Mouse (Mus musculus) inflammation-experienced regulatory T-cells, adult 6 months (primary cell): ENCODE results near the gene Mbl1. TPM values are rescaled to one million over a fixed set of nuclear protein-coding genes. Genes with fewer than 3 reads are reported as not detected.

ENCODE experiments used
- ATAC-seq: one replicate; pipeline ENCODE4 v1.8.0; 2017
- polyA plus RNA-seq, 3 experiments: library from polyadenylated mRNA; unstranded; fragments of 100-300 nt; shearing (Covaris generic); gene quantifications; one replicate each; pipeline ENCODE4 v1.2.1; 2017

Gene Mbl1
- not detected for polyA plus RNA-seq

DNA sequence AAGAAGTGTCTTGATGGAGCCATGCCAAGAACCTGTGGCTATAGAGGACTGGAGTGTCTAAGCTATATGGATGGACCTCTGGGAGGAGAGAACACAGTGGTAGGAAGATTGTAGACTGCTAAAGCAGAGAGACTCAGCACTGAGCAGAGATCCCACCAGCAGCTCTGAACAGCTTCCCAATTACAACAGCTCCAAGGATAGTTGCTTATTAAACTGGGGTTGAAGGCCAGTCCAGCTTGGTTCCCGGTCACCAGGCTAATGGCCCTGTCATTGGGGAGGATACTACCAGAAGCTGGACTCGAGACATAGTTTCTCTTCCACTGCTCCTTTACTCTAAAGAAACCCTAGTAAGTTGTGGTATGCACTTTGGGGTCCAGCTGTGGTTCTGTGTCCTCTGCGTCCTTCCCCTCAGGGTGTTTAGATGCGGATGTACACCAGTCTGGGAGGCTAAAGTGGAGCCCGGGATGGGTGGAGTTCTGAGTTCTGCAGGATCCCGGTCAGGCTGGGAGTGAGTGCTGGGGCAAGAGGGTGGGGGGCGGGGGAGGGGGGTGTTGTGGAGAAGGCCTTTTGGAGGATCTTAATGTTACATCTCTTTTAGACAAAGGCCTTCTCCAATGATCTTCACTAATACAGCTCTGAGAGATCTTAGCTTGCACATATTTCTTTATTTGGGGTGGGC, at the start of gene Mbl1:
Gene Mbl1, plus strand, starts transcription at position 239 of the 679 bp plus-strand sequence.
- no peak for ATAC-seq

DNA sequence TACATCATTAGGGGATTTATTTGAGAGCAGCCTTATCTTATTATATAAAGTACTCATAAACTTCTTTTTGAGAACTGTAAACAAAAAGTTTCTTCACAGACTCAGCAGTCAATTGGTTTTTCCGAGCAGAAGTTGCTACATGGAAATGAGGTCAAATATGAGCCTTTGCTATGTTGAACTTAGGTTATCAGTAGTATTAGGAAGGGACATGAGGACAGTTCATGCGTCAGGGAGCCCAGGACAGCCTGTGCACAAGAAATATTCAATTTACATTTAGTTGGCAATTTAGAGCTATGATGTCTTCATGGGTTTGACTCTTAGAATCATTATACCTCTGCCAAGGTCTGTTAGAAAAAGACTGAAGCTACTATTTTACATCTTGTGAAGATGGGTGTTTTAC, 49.0 kb upstream of the Mbl1 start:
- ATAC-seq, result no peak

DNA sequence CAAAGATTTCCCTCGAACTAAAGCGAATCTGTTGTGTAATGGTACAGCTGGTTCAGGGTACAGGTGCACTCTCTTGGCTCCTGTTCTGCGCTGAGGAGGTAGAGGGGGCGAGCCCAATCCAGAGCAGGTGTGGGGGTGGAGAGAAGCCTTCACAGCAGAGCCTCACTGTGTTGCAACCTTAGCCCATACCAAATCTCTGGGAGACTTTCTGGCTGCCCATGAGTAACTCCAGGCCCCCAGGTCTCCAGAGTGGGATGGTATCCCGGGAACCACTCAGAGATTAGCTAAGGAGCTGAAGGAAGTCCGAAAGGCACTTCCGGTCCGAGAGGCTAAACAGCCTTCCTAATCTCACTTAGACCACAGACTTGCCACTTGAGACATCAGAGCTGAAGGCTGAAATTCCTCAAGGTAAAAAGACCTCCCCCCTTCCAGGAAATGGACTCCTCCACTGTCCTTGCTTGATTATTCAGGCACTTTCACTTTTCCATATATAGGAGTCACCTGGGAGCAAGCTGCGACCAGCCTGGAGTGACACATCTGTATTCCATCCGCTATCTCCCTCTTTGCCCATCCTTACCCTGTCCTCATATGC, 46.3 kb upstream of the Mbl1 start, which contains the start of gene Mat1a:
Gene Mat1a, plus strand, starts transcription at position 183 of the 592 bp plus-strand sequence.
- no peak for ATAC-seq

DNA sequence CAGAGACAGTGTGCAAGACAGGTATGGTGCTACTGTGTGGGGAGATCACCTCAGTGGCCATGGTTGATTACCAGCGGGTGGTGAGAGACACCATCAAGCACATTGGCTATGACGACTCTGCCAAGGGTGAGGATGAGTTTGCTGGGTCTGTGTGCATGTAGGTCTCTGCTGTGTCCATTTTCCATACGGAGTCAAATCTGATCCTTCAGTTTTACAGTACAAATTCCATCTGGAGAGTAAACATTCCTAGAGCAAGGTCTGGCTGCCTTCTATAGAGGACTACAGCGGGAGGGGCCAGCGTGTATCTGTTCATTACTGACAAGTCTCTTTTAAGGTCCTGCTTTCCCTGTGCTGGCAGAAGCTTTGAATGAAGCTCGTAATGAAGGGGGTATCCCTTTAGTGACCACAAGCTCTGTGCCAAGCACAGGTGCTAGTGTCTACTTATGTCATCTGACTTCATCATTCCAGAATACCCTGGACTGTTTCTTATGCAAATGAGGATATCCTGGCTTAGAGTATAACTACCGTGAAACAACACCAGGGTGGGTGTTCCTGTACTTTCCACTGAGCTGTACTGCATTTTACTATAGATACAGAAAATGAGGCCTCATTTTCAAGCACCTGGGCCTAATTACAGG, 40.1 kb upstream of the Mbl1 start:
- ATAC-seq, result no peak

DNA sequence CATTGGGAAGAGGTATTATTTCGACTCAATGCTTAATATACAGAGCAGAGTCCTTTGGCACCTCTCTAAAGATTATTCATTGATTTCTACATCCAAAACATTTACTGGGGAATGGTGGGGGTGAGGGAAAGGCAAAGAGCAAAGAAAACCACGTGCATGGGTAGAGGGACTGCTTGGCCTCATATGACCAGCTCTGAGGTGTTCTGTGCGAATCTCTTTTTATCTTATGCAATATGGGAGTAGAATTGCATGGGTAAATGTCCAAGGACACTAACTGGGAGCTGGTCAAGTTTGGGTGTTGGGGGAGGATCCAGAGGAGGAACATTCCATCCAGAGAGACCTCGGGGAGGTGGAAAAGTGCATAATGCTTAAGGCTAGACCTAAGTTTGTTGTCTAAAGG, 38.3 kb upstream of the Mbl1 start:
- ATAC-seq, result no peak

GRCm38 (mm10) chr14:41116271-41116670, 35.0 kb upstream of the Mbl1 start:
- no peak for ATAC-seq

DNA sequence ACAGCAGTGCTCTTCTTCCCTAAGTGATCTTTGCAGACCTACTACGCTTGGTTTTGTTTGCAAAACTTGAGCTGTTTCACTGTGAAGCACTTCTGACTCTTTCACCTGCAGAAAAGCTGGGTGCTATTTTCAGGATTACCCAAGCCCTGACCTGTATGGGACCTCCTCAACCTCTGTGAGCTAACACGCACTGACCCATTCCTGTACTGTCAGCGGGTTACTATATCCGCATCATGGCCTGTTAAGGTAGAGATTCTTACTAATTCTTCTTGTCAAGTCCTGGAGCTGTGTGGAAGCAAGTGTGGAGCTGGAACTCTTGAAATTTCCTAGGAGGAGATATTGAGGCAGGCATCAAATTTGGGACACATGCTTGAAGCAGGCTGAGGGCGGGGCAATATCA, 26.6 kb upstream of the Mbl1 start:
- ATAC-seq, result no peak

GRCm38 (mm10) chr14:41127997-41128396, 23.3 kb upstream of the Mbl1 start:
- no peak for ATAC-seq

- no peak for ATAC-seq
Observed at GRCm38 (mm10) chr14:41131540-41131939, 19.7 kb upstream of the Mbl1 start, which contains the start of gene Sftpa1. Gene Sftpa1, plus strand, starts transcription at chr14:41131782.

- no peak for ATAC-seq
Observed at GRCm38 (mm10) chr14:41137006-41137405, 14.3 kb upstream of the Mbl1 start.

DNA sequence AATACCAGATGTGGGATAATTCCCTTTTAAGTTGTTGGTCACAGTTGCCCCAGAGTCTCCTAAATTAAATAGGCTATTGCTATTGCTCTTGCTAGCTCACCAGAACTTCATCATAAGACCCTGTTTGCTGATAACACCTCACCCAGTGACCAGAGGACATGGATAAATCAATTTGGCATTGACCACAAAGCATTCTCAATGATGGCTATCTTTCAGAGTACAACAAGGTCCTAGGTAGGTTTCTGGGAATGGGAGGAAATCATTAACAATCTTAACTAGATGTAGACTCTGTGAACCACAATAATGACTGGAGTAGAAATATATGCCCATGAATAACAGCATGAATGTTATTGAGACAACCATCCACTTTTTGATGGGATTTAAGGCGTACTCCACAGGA, 10.6 kb upstream of the Mbl1 start:
- ATAC-seq, result no peak

DNA sequence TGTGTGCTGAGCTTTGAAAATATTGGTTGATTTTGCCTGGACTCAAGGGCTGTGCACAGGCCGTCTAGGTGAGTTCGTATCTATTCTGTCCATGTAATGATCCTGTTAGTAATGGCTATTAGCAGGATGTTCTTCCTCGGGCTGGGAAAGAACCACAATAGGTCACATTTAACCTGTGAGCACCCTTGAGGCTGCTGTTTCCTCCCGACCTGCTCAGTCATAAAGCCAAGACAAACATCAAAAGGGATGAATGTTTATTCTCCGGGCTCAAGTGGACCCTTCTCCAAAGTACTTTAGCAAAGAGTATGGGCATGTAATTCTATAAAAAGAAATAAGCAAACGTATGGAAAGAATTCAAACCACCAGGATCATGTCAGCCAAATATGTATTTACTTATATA, 5.2 kb upstream of the Mbl1 start:
- ATAC-seq, result no peak

GRCm38 (mm10) chr14:41146922-41147321, 4.3 kb upstream of the Mbl1 start:
- no peak for ATAC-seq

- ATAC-seq, result no peak
Observed at GRCm38 (mm10) chr14:41147356-41147755, 3.9 kb upstream of the Mbl1 start.

- no peak for ATAC-seq
Observed at GRCm38 (mm10) chr14:41160076-41160475, 8.8 kb downstream of the Mbl1 start.

DNA sequence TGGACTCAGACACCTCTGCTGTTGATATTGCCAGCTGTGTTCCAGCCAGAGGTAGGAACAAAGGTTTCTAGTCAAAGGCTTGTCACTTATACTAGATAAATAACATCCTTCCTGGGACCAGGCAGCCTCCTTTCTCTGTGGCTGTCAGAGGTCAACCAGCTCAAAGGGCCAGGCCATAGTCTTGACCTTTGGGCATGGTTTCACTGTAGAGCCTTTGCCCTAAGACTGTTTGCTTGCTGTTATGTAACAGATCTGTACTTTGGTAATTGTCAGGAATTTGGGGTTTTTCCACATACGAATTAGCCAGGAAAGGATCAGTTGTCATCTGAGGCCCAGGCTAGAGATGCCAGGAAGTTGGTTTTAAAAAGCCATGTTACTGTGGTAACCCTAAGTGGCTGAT, 9.5 kb downstream of the Mbl1 start:
- ATAC-seq, result no peak

GRCm38 (mm10) chr14:41162663-41163062, 11.4 kb downstream of the Mbl1 start:
- ATAC-seq, result no peak

- no peak for ATAC-seq
Observed at GRCm38 (mm10) chr14:41167278-41167677, 16.0 kb downstream of the Mbl1 start.

DNA sequence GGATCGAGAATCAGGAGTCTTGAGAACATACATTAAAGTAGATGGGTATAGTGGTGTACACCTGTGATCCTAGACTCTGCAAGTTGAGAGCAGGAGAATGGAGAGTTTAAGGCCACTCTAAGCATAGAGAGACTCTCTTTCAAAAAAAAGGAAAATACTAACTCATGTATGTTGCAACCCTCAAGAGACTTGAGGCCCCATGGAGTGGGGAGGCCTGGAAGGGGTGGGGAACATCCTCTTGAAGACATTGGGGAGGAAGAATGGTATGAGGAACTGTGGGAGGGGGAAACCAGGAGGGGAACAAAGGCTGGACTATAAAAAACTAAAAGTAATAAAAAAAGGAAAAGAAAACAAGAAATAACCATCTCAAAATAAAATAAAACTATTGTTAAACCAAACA, 17.3 kb downstream of the Mbl1 start:
- ATAC-seq, result no peak

- no peak for ATAC-seq
Observed at GRCm38 (mm10) chr14:41170514-41170913, 19.3 kb downstream of the Mbl1 start.

- ATAC-seq, result no peak
Observed at GRCm38 (mm10) chr14:41174802-41175201, 23.5 kb downstream of the Mbl1 start.

GRCm38 (mm10) chr14:41185059-41185821, 34.0 kb downstream of the Mbl1 start, which contains the start of gene Sftpd:
Gene Sftpd, minus strand, starts transcription at chr14:41185149.
- ATAC-seq, result no peak

- ATAC-seq, result no peak
Observed at GRCm38 (mm10) chr14:41189496-41189895, 38.2 kb downstream of the Mbl1 start.
